Mouse (Mus musculus): ENCODE data around the gene Fpr1. TPM values are rescaled to one million over a fixed set of nuclear protein-coding genes. Genes with fewer than 3 reads are reported as not detected.
"Not testable (repeated sequence)": the region's sequence is repeated elsewhere in the genome, so short reads cannot be mapped to it uniquely, and the experiment has no call there.

Fpr1 gene
- total and polyA plus RNA-seq, 3 experiments = not detected

DNA sequence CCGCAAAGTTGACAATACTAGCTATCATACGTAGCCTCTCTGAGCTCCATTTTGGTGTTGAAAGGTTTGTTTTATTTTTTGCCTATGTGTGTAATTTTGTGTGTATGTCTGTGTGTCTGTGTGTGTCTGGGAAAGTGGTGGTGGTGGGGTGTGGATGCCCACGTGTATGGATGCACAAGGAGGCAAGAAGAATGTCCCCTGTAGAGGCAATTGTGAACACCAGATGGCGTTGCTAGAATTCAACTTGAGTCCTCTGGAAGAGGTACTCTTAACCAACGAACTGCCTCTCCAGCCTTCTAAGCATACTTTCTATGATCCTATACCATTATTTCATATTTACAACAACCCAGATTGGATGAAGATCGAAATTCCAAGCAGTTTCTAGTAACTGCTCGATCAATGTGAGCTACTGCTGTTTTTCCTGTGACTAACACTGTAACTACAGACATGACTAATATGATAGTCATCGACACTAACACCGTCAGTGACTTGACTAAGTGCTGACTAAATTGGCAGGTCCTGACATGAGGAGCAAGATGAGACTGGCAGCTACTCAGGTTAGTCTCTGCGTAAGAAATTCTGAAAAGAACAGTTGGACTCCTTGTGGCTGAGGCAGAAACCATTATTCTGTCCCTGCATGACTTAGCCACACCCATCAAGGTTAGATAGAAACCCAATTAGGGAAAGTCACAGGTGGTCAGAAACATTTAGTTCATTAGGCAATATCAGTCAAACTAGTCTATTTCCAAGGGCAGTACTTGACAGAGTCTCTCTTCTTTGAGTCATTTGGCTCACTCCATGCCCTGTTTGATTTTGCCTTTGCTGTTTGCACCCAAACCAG is 38.3 kb downstream of the Fpr1 start:
- Histone ChIP-seq H3K4me3 (ENCODE audit: control insufficient read depth in 1 of 2, insufficient read depth in 1 of 2, low read depth in 2 of 2, low read length in 2 of 2) (no peak overlapping the region), H3K4me1 (ENCODE audit: control insufficient read depth in 1 of 2, insufficient read depth in 2 of 2, low read length in 2 of 2) (peaks cover 6 to 20% of the 10 kb centered on the region in 2 experiments), H3K9me3 (replicated peaks; ENCODE audit: insufficient read depth, low read length) (no peaks in the 10 kb centered on the region), H3K36me3 (ENCODE audit: control insufficient read depth in 1 of 2, insufficient read depth in 2 of 2, low read length in 2 of 2) (peaks cover 0 to 13% of the 10 kb centered on the region in 2 experiments; a peak in 2 of 4 replicates), H3K27ac (ENCODE audit: control insufficient read depth, low read depth, low read length) (no peak overlapping the region), H3K79me2 (ENCODE audit: control insufficient read depth, insufficient read depth, low read length, poor library complexity) (no peaks in the 10 kb centered on the region), H3K27me3 (ENCODE audit: control insufficient read depth in 1 of 2, insufficient read depth in 2 of 2, low read length in 2 of 2) (no peaks in the 10 kb centered on the region), H3K9ac (ENCODE audit: control insufficient read depth, low read depth, low read length, poor library complexity, severe bottlenecking) (no peak overlapping the region)
- TF ChIP-seq CTCF (IDR thresholded peaks at IDR 0.05 in 2 of 3, conservative IDR thresholded peaks at IDR 0.05 in 1 of 3; ENCODE audit: control insufficient read depth in 1 of 3, insufficient read depth in 1 of 3, low read depth in 2 of 3, low read length in 3 of 3, poor library complexity in 1 of 3, severe bottlenecking in 1 of 3) = peak in 2 of 3 experiments; percentile 7 to 47; a peak in 2 of 6 replicates
- no peak for TF ChIP-seq EP300 (IDR thresholded peaks at IDR 0.05; ENCODE audit: low read depth in 1 of 2, low read length in 2 of 2)
- peak; percentile 48 for TF ChIP-seq RAD21 (IDR thresholded peaks at IDR 0.05; ENCODE audit: low read depth, low read length)
- peak; percentile 37; the same call in 1 of the 2 replicates for TF ChIP-seq ZC3H11A (IDR thresholded peaks at IDR 0.05; ENCODE audit: low read depth, low read length)
- no peak for TF ChIP-seq POLR2AphosphoS5 (IDR thresholded peaks at IDR 0.05; ENCODE audit: borderline replicate concordance, low read depth, low read length)
- TF ChIP-seq SMC3 (IDR thresholded peaks at IDR 0.05; ENCODE audit: low read depth, low read length) = peak; percentile 53
- peak; percentile 44 for DNase-seq (ENCODE audit: low read depth, low spot score)

DNA sequence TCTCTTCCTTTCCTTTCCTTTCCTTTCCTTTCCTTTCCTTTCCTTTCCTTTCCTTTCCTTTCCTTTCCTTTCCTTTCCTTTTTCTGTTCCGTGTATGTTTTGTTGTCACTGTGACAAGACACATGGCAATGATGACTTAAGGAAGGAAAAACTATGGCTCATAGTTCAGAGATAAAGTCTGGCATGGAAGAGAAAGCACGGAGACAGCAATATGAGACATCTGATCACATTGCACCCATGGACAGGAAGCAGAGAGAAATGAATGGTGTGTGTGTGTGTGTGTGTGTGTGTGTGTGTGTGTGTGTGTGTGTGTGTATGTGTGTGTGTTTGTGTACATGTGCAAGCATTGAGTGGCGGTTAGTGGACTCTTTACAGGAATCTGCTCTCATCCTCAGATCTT is 39.1 kb downstream of the Fpr1 start:
- not testable (repeated sequence) for H3K79me2 ChIP-seq (ENCODE audit: control insufficient read depth, insufficient read depth, low read length, poor library complexity); H3K9ac ChIP-seq (ENCODE audit: control insufficient read depth, low read depth, low read length, poor library complexity, severe bottlenecking); H3K9me3 ChIP-seq (replicated peaks; ENCODE audit: insufficient read depth, low read length); H3K27me3 ChIP-seq (ENCODE audit: control insufficient read depth in 1 of 2, insufficient read depth in 2 of 2, low read length in 2 of 2); H3K27ac ChIP-seq (ENCODE audit: control insufficient read depth, low read depth, low read length); DNase-seq (ENCODE audit: low read depth, low spot score); H3K4me3 ChIP-seq (ENCODE audit: control insufficient read depth in 1 of 2, insufficient read depth in 1 of 2, low read depth in 2 of 2, low read length in 2 of 2)
- Histone ChIP-seq H3K36me3 (ENCODE audit: control insufficient read depth in 1 of 2, insufficient read depth in 2 of 2, low read length in 2 of 2) (peaks cover 0 to 11% of the 10 kb centered on the region in 2 experiments; a peak in 2 of 4 replicates), H3K4me1 (ENCODE audit: control insufficient read depth in 1 of 2, insufficient read depth in 2 of 2, low read length in 2 of 2) (peaks cover 6 to 15% of the 10 kb centered on the region in 2 experiments)

- DNase-seq (ENCODE audit: low read depth, low spot score) = no peak
- Histone ChIP-seq H3K4me3 (ENCODE audit: control insufficient read depth in 1 of 2, insufficient read depth in 1 of 2, low read depth in 2 of 2, low read length in 2 of 2) (no peak overlapping the region), H3K4me1 (ENCODE audit: control insufficient read depth in 1 of 2, insufficient read depth in 2 of 2, low read length in 2 of 2) (peaks cover 6 to 11% of the 10 kb centered on the region in 2 experiments; a peak in 3 of 4 replicates), H3K9ac (ENCODE audit: control insufficient read depth, low read depth, low read length, poor library complexity, severe bottlenecking) (no peak overlapping the region), H3K9me3 (replicated peaks; ENCODE audit: insufficient read depth, low read length) (no peaks in the 10 kb centered on the region), H3K79me2 (ENCODE audit: control insufficient read depth, insufficient read depth, low read length, poor library complexity) (peaks cover 3% of the 10 kb centered on the region), H3K27me3 (ENCODE audit: control insufficient read depth in 1 of 2, insufficient read depth in 2 of 2, low read length in 2 of 2) (no peaks in the 10 kb centered on the region), H3K36me3 (ENCODE audit: control insufficient read depth in 1 of 2, insufficient read depth in 2 of 2, low read length in 2 of 2) (peaks cover 0 to 14% of the 10 kb centered on the region in 2 experiments; a peak in 2 of 4 replicates), H3K27ac (ENCODE audit: control insufficient read depth, low read depth, low read length) (no peak overlapping the region)
- no peak for TF ChIP-seq ZNF384 (IDR thresholded peaks at IDR 0.05; ENCODE audit: low read depth, low read length)
- TF ChIP-seq MXI1 (IDR thresholded peaks at IDR 0.05; ENCODE audit: low read depth, low read length) = no peak
- TF ChIP-seq MAX (IDR thresholded peaks at IDR 0.05; ENCODE audit: low read length) = no peak
- no peak for TF ChIP-seq HCFC1 (IDR thresholded peaks at IDR 0.05; ENCODE audit: low read depth, low read length)
- TF ChIP-seq JUND (IDR thresholded peaks at IDR 0.05; ENCODE audit: low read depth, low read length) = no peak
- no peak for TF ChIP-seq TCF12 (IDR thresholded peaks at IDR 0.05; ENCODE audit: low read depth, low read length)
- TF ChIP-seq CHD1 (IDR thresholded peaks at IDR 0.05; ENCODE audit: low read depth, low read length) = no peak
- no peak for TF ChIP-seq USF1 (IDR thresholded peaks at IDR 0.05; ENCODE audit: low read depth, low read length)
Measured at GRCm38 (mm10) chr17:17843534-17844261, 40.0 kb downstream of the Fpr1 start.
